Mouse (Mus musculus): ENCODE measurements around the gene Arsb.

Gene Arsb

GRCm38 (mm10) chr13:93922566-93922910, 151.1 kb downstream of the Arsb start:
- DNase-seq (ENCODE audit: low spot score) = no peak

DNA sequence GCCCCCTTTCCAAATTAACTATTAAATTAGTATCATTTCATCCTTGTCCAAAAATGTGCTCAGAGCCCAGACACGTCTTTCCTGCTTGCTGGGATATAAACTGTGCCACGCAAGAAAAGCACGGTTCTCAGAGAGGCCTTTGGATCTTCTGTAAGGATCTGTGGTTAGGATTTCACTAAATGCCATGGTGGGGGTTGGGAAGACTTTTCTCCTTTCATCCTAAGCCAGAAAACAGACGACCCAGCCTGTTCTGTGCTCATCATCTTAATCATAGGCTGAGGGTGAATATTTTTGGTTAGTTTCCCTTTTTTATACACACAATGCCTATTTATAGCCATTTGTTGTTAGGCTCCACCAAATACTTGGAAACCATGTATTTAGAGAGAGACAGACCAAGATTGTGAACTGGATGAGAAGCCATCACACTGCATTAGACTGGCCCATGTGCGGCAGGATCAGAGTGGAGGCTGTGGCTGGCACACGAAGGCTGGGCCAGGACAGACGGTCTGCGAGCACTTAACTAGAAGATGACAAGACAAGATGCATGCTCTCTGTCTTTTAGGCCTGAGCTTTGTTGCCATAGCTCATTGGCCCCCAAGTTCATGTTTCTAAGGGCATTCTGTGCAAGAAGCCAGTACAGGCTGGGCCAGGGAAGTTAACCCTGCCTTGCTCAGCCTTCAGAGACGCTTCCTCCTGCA, 153.5 kb downstream of the Arsb start:
- no peak for DNase-seq (ENCODE audit: low spot score)

DNA sequence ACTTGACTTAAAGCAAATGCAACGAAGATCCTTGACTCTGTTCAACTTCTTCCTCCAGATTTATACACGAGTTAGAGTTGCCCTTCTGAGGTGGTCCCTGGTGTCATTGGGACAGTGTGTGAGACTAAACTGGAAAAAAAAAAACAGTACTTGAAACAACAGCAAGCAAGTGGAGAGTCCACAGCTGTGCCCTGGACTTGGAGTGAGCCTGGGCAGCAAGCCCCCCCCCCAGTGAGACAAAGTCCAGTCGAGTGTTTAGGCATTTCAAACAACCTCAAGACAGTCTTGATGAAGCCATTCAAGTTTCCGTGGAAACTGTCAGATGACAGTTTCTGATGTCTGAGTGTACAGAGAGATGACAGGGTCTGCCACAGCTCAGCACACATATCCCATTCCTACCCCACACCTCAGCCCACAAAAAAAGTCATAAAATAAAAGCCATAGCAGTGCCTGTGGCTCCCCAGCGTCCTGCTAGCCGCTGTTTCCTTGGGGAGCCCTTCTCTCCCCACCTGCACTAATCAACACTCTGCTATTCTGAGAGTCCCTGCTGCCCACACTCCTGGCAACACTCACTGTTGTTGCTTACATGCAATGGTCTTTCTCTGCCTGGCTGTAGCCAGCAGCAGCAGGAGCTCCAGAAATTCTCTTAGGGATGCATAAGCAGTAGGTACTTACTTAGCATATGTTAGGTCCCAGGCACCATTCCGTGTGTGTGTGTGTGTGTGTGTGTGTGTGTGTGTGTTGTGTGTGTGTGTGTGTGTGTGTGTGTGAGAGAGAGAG, 159.3 kb downstream of the Arsb start:
- DNase-seq (ENCODE audit: low spot score) = no peak

GRCm38 (mm10) chr13:93936455-93936854, 165.0 kb downstream of the Arsb start:
- no peak for DNase-seq (ENCODE audit: low spot score)

- no peak for DNase-seq (ENCODE audit: low spot score)
Measured at GRCm38 (mm10) chr13:93938118-93938517, 166.7 kb downstream of the Arsb start.

- DNase-seq (ENCODE audit: low spot score) = no peak
Measured at GRCm38 (mm10) chr13:93939363-93940127, 168.1 kb downstream of the Arsb start.

GRCm38 (mm10) chr13:93940742-93941531, 169.5 kb downstream of the Arsb start:
- no peak for DNase-seq (ENCODE audit: low spot score)

- no peak for DNase-seq (ENCODE audit: low spot score)
Measured at GRCm38 (mm10) chr13:93950996-93951395, 179.6 kb downstream of the Arsb start.

- no peak for DNase-seq (ENCODE audit: low spot score)
Measured at GRCm38 (mm10) chr13:93951555-93951954, 180.1 kb downstream of the Arsb start.

DNA sequence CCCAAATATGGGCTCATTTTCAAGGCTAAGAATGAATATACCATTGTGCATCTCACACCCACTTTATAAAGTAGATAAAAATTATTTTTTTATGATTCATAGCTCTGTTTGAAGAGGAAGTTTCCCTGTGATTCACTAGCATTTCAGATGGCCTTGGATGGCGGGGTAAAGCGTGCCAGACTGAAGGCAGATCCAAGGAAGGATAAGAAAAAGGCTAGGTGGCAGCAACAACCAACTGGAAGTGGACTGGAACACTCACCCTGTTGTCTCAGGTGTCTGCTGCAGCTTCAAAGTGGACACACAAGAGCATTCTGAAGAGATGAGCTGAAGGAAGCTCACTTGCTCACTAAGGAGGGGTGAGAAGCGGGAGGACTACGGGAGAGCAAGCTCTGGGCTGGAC, 181.0 kb downstream of the Arsb start:
- no peak for DNase-seq (ENCODE audit: low spot score)

DNA sequence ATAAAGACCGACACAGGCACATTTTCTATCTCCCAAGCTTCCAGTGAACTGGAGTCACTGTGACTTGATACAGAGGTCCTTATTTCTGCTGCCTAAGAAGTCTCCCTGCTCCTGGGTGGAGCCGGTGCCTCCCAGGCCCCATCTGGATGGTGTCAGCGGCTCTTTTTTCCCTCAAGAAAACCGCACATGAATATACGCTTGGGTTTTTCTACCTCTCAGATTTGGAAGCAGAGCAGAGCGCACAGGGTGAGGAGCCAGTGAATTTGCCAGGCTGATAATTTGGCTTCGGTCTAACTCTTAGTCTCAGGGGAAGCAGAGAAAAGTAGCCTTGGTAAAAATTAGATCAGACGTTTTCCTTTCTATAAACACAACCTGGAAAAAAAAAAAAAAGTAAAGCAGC, 186.5 kb downstream of the Arsb start:
- no peak for DNase-seq (ENCODE audit: low spot score)

GRCm38 (mm10) chr13:93966271-93966670, 194.8 kb downstream of the Arsb start:
- no peak for DNase-seq (ENCODE audit: low spot score)

GRCm38 (mm10) chr13:93967138-93967537, 195.7 kb downstream of the Arsb start:
- no peak for DNase-seq (ENCODE audit: low spot score)

GRCm38 (mm10) chr13:93970115-93970514, 198.7 kb downstream of the Arsb start:
- DNase-seq (ENCODE audit: low spot score) = no peak

DNA sequence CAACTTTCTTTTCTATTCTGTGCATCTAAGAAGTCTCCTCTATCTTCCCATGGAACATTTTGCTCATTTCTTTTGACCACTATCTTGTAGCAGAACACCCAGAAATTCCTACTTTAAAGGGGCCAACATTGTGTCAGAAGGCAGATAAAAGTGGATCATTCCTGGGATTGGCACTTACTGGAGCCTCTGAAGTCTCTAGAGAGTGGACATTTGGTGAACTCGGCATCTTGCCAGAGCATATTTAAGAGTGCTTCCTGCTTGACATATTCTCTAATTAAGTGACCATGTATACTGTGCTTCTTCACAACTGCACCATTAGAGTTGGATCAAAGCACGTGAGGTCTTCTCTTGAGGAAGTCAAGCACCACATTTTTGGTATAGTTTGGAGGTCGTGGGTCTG, 201.0 kb downstream of the Arsb start:
- no peak for DNase-seq (ENCODE audit: low spot score)

GRCm38 (mm10) chr13:93975668-93976067, 204.2 kb downstream of the Arsb start:
- no peak for DNase-seq (ENCODE audit: low spot score)

- no peak for DNase-seq (ENCODE audit: low spot score)
Measured at GRCm38 (mm10) chr13:93976897-93977530, 205.6 kb downstream of the Arsb start.

- no peak for DNase-seq (ENCODE audit: low spot score)
Measured at GRCm38 (mm10) chr13:93978703-93979495, 207.5 kb downstream of the Arsb start.

GRCm38 (mm10) chr13:93979754-93980153, 208.3 kb downstream of the Arsb start:
- DNase-seq (ENCODE audit: low spot score) = no peak

DNA sequence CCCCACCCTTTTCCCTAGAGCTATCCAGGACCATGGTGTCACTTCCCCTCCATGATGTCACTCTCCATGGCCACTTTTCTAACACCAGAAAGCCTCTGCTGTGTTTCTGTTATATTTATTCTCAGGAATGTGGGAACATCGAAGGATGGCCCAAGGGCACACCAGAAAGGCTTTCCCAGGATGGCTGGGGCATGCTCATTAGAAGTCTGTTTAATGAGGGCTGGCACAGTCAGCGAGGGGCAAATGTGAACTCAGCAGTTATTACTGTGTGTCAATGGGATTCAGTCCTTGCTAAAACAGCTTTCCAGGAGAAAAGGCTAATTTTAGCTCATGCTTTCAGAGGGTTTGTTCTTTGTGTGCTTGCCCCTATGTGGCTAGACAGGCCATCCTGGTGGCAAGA, 213.1 kb downstream of the Arsb start:
- no peak for DNase-seq (ENCODE audit: low spot score)

DNA sequence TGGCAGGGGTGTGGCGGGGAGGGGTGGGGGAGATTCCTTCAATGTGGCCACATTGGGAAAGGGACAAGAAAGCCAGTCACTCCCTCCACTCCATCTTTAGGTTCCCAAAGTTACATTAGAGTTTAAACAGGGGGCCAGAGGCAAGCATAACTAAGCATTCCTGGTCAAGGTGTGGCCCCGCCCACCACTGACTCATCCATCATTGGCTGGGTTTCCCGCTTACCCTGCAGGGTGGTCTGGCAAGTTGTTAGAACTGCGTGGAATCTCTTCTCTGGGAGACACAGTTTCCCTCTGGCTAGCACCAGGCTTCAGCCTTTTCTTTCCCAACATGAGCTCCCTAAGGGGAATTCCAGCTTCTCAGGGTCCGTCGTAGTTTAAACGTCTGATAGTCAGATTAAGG, 213.8 kb downstream of the Arsb start:
- DNase-seq (ENCODE audit: low spot score) = no peak

All from urinary bladder, postnatal 10 days (tissue).